Mouse (Mus musculus) brown adipose tissue, adult 24 weeks (tissue): Measurements from ENCODE around the gene Camta1. TPM values are rescaled to one million over a fixed set of nuclear protein-coding genes. Genes with fewer than 3 reads are reported as not detected.
A peak's percentile ranks its signal among the peaks of the same experiment; 100 is the strongest.

Source experiments
- H3K27ac ChIP-seq: fragments of 200-500 bp; replicated peaks from 2 replicates; pipeline ENCODE4 v1.5.1; 2012; ENCODE audit warnings: low read depth, mild to moderate bottlenecking, low read length
- H3K4me1 ChIP-seq: fragments of 200-500 bp; 2 replicates; pipeline ENCODE4 v1.6.1; 2012; ENCODE audit warnings: low read length, mixed read lengths; ENCODE audit not compliant: control insufficient read depth, insufficient read depth, insufficient read length
- H3K4me3 ChIP-seq: fragments of 200-500 bp; 2 replicates; pipeline ENCODE4 v1.5.1; 2012; ENCODE audit warnings: low read depth, mild to moderate bottlenecking, low read length, moderate library complexity; ENCODE audit not compliant: insufficient read depth
- polyA plus RNA-seq: library from polyadenylated mRNA; stranded (reverse); fragments of >200 nt; gene quantifications from 2 replicates; pipeline ENCODE4 v1.2.4, GENCODE M21; 2012; ENCODE audit not compliant: missing spikeins, insufficient read depth, insufficient read length

The Camta1 gene
- polyA plus RNA-seq: 25.5 and 56.8 TPM in 2 replicates

DNA sequence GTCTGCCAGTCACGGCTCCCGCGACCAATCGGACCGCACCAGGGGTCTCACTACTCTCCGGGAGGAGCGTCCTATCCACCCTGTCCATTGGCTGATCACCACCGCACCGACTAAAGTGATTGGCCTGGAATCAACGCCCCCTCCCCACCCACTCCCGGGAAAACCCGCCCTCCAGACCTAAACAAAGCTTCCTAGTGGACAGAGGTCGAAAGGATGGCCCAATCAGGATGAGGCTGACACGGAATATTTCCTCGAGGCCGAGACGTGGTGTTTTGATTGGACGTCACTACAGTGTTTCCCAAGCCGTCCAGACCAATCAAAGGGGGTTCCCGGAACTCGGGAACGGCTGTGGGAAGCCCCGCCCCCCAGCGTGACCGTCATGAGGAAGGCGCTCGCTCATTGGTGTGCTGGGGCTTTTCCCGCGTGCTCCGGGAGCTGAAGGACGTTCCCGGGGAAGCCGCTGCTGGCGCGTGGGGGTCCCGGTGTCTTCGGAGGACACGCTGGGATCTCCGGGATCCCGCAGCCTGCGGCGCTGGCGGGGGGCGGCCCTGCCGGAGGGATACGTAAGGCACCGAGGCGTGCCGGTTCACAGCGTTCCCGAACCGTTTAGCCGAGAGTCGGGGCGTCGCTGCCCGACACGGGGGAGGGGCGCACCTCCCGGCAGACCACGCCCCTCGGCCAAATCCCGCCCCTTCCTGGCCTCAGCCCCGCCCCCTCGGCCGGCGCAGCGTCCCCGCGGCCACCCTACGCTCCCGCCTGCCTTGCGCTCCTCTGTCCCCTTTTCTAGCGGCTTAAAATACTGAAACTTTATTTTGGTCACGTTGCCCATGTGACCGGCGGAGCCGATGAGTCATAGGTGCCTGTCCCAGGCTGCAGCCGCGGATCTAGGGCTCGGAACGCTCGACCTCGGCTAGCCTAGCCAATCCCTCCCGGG lies at the start of gene Camta1:
TSS of gene Camta1 (minus strand) at position 71 of the 934 bp plus-strand sequence.
- H3K4me1 ChIP-seq: peaks cover 7% of the 10 kb centered on the region; the same call in 1 of the 2 replicates
- peak within 1 kb of the TSS; percentile 77 for H3K27ac ChIP-seq
- peak within 1 kb of the TSS; percentile 77 for H3K4me3 ChIP-seq

GRCm38 (mm10) chr4:151908809-151909208 lies 47.1 kb upstream of the Camta1 start:
- Histone ChIP-seq H3K27ac (no peak overlapping the region), H3K4me3 (no peak overlapping the region), H3K4me1 (peaks cover 3% of the 10 kb centered on the region; the same call in 1 of the 2 replicates)

GRCm38 (mm10) chr4:151907577-151908343 lies 46.1 kb upstream of the Camta1 start:
- Histone ChIP-seq H3K4me3 (no peak overlapping the region), H3K27ac (no peak overlapping the region)

DNA sequence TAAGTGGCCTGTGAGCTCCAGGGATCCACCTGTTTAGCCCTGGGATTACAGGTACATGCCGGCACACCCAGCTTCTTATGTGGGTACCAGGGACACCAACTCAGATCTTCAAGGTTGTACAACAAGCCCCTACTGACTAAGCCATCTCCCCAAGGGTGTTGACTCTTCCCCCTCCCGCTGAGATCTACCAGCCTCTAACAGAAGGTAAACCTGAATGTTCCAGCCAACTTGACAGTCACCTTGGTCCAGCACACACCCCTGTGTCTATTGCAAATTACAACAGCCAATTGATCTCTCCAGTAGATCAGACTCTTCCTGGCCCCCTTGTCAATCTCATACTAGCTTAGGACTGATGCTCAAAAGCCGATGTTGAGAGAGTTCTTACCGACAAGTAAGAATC lies 43.9 kb upstream of the Camta1 start:
- H3K27ac ChIP-seq: no peak overlapping the region
- H3K4me1 ChIP-seq: peaks cover 19% of the 10 kb centered on the region
- no peak overlapping the region for H3K4me3 ChIP-seq

More at GRCm38 (mm10) chr4:151907577-151908343, 46.1 kb upstream of the Camta1 start:
- H3K4me1 ChIP-seq: peaks cover 11% of the 10 kb centered on the region

GRCm38 (mm10) chr4:151904098-151904497 lies 42.4 kb upstream of the Camta1 start:
- Histone ChIP-seq H3K4me1 (peaks cover 19% of the 10 kb centered on the region), H3K4me3 (no peak overlapping the region), H3K27ac (peak overlapping the region; percentile 19; the same call in 1 of the 2 replicates)

GRCm38 (mm10) chr4:151902689-151903241 lies 41.1 kb upstream of the Camta1 start:
- Histone ChIP-seq H3K27ac (peak overlapping the region; percentile 75), H3K4me1 (peaks cover 19% of the 10 kb centered on the region), H3K4me3 (peak overlapping the region; percentile 6; the same call in 1 of the 2 replicates)

- H3K27ac ChIP-seq: peak overlapping the region; percentile 75
Measured at GRCm38 (mm10) chr4:151902046-151902688, 40.5 kb upstream of the Camta1 start.

DNA sequence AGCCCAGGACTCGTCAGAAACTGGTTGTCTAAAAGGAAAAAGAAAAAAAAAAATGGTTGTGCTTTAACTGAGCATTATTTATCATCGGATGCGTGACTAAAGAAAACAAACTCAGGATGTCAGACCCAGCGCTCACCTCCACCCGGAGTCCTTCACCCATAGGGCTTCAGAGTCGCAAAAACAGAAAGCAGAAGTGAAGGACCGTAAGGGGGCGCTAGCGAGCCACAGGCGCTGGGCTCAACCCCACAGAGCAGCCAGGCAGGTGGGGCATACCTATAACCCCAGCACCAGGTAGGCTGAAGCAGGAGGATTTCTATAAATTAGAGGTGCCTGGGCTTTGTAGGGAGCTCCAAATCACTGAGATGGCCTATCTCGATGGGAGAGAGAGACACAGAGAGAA lies 39.7 kb upstream of the Camta1 start:
- Histone ChIP-seq H3K4me1 (peaks cover 19% of the 10 kb centered on the region), H3K27ac (0 out of 2 replicates have a peak overlapping the region, but pooled peaks have one; percentile 75)

More at GRCm38 (mm10) chr4:151902046-151902688, 40.5 kb upstream of the Camta1 start:
- H3K4me3 ChIP-seq: no peak overlapping the region
- H3K4me1 ChIP-seq: peaks cover 19% of the 10 kb centered on the region

DNA sequence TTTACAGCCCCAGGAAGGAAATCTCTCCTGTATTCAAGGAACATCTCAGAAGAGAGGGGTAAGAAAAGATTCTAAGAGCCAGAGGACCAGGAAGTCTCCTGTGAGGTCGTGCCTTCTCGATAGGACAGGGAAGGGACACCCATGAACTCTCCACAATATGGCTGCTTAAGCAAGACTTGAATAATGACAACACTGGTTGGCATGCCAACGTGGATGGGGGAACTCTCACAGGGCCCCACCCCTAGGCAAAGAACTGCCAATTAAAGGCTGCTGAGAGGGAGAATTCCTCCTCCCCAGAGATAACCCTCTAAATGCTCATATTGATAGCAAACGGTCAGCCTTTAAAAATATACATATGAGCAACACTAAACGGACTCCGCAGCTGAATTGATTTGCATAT lies 39.1 kb upstream of the Camta1 start:
- H3K4me1 ChIP-seq: peaks cover 19% of the 10 kb centered on the region
- H3K4me3 ChIP-seq: no peak overlapping the region
- H3K27ac ChIP-seq: no peak overlapping the region

More for the DNA sequence above, 39.7 kb upstream of the Camta1 start:
- H3K4me3 ChIP-seq: no peak overlapping the region

DNA sequence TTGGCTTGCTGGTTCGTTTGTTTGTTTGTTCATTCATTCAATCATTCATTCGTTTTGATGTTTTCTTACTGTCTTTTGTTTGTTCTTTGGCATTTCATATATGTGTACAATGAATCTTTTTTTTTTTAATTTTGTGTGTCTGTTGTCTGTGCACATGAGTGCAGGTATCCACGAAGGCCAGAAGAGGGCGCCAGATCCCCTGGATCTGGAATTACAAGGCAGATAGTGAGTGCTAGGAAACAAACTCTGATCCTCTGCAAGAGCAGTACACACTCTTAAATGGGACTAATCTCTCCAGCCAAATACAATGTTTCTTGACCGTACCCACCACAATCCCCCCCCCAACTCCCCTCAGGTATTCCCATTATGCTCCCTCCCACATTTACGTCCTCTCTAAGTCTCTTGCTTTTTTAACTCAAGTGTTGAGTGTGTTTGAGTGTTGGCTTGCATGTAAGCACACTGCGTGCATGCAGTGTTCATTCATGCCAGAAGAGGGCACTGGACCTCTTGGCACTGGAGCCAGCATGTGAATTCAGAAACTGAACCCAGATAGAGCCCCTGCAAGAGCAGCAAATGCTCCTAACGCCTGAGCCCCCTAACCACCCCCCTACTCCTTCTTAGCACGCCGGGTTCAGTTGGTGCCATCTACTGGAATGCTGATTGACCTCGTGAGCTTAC lies 38.2 kb upstream of the Camta1 start:
- Histone ChIP-seq H3K27ac (no peak overlapping the region), H3K4me1 (peaks cover 19% of the 10 kb centered on the region), H3K4me3 (no peak overlapping the region)

DNA sequence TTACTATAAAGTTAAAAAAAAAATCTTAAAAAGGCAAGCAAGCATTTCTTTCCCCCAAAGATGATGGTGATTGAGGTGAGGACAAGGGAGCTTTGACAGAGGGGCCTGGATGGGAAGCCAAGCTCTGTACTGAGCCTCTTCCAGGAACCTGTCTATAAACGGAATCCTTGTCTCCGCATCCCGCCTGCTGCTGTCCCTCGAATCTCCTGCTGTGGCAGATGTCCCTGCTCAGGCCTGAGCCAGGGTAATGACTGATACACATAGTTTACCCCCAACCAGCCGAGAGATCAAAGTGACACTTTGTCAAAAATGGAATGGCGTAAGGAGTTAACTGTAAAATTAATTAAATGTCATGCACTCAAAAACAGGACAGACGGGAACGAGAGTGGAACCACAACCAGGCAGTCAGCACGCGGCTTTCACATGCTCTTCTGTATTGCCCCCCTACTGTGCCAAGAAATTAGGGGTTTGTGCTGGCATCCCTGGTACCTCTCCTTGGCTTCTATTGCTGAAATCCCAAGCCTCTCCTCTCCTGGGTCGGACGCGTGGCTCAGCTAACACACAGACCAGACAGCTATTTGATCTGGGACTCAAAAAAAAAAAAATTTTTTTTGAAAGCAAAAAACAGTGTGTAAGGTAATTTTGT lies 37.0 kb upstream of the Camta1 start:
- H3K27ac ChIP-seq: no peak overlapping the region
- peaks cover 16% of the 10 kb centered on the region for H3K4me1 ChIP-seq
- no peak overlapping the region for H3K4me3 ChIP-seq

DNA sequence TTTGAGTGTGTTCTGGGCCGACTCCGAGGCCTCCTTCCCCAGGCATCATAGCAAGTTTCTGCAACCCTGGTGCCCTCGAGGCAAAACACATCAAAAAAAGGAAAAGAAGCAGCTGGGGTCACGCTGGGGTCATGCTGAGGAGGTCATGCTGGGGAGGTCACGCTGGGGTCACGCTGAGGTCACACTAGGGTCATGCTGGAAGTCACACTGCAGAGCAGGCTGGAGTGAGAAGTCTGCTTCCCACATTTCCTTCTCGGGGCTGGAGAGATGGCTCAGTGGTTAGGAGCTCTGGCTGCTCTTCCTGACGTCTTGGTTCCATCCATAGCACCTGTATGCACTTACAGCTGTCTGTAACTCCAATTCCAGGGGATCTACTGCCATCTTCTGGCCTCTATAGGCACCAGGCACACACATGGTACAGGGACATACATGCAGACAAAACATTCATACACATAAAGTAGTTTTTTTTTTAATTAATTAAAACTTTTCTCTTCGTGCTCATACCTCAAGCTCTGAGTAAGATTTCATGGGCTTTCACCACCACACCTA lies 35.5 kb upstream of the Camta1 start:
- H3K4me3 ChIP-seq: no peak overlapping the region
- no peak overlapping the region for H3K27ac ChIP-seq
- H3K4me1 ChIP-seq: peaks cover 6% of the 10 kb centered on the region

DNA sequence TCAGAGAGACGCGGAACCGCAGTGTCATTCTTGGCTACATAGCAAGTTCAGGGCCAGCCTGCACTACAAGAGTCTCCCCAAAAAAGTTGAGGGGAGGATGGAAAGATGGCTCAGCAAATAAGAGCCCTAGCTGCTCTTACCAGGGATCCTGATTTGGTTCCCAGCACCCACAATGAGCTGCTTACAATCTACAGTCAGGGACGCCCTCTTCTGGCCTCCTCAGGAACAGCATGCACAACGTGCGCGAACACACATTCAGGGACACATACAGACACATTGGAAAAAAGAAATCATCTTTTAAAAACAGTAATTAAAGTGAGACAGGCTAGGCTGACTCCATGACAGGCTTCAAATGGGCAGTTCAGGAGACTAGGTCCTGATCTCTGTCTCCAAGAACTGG lies 33.9 kb upstream of the Camta1 start:
- no peak overlapping the region for H3K27ac ChIP-seq
- no peak overlapping the region for H3K4me3 ChIP-seq
- H3K4me1 ChIP-seq: no peaks in the 10 kb centered on the region
